Mouse (Mus musculus): Measurements from ENCODE around the gene Prkaa1. TPM values are rescaled to one million over a fixed set of nuclear protein-coding genes. Genes with fewer than 3 reads are reported as not detected.

Prkaa1 gene
- polyA plus RNA-seq, 1 experiment from 2014 or later = 23.7 TPM

GRCm38 (mm10) chr15:5184668-5185330 is 41.1 kb downstream of the Prkaa1 start:
- WGBS = 43% methylated on average over 11 of the region's 11 CpGs
- H3K9me3 ChIP-seq (replicated peaks) = no peaks in the 10 kb centered on the region
- H3K4me2 ChIP-seq = peak overlapping the region; percentile 86
- peak overlapping the region; percentile 87 for H3K4me3 ChIP-seq
- no peaks in the 10 kb centered on the region for H3K27me3 ChIP-seq (replicated peaks)
- peak overlapping the region; percentile 83 for H3K9ac ChIP-seq
- H3K4me1 ChIP-seq (replicated peaks) = peaks cover 24% of the 10 kb centered on the region
- peak; percentile 20; the same call in 1 of the 2 replicates for ATAC-seq (ENCODE audit: insufficient number of reproducible peaks, low FRiP score)
- peak overlapping the region; percentile 63 for H3K27ac ChIP-seq (ENCODE audit: poor library complexity, severe bottlenecking)
- H3K36me3 ChIP-seq = peaks cover 17% of the 10 kb centered on the region

GRCm38 (mm10) chr15:5185366-5186292 is 42.0 kb downstream of the Prkaa1 start, which contains the start of gene Ttc33:
TSS of gene Ttc33 (plus strand) at chr15:5185525.
- no peaks in the 10 kb centered on the region for H3K27me3 ChIP-seq (replicated peaks)
- WGBS = under 1% methylated on average over 55 of the region's 55 CpGs
- peak; percentile 85 for ATAC-seq (ENCODE audit: insufficient number of reproducible peaks, low FRiP score)
- peaks cover 24% of the 10 kb centered on the region for H3K4me1 ChIP-seq (replicated peaks)
- H3K9me3 ChIP-seq (replicated peaks) = no peaks in the 10 kb centered on the region
- peaks cover 20% of the 10 kb centered on the region for H3K36me3 ChIP-seq
- peak within 1 kb of the TSS; percentile 87 for H3K4me3 ChIP-seq
- H3K27ac ChIP-seq (ENCODE audit: poor library complexity, severe bottlenecking) = peak within 1 kb of the TSS; percentile 63
- peak within 1 kb of the TSS; percentile 86 for H3K4me2 ChIP-seq
- peak within 1 kb of the TSS; percentile 83 for H3K9ac ChIP-seq

GRCm38 (mm10) chr15:5186293-5186675 is 42.6 kb downstream of the Prkaa1 start:
- Histone ChIP-seq H3K4me3 (peak overlapping the region; percentile 87), H3K27me3 (replicated peaks) (no peaks in the 10 kb centered on the region), H3K36me3 (peaks cover 24% of the 10 kb centered on the region), H3K9me3 (replicated peaks) (no peaks in the 10 kb centered on the region), H3K9ac (peak overlapping the region; percentile 83), H3K27ac (ENCODE audit: poor library complexity, severe bottlenecking) (no peak overlapping the region), H3K4me1 (replicated peaks) (peaks cover 24% of the 10 kb centered on the region), H3K4me2 (peak overlapping the region; percentile 86)
- 38% methylated on average over 10 of the region's 10 CpGs for WGBS
- ATAC-seq (ENCODE audit: insufficient number of reproducible peaks, low FRiP score) = no peak

GRCm38 (mm10) chr15:5187116-5187515 is 43.5 kb downstream of the Prkaa1 start:
- H3K27me3 ChIP-seq (replicated peaks) = no peaks in the 10 kb centered on the region
- H3K4me3 ChIP-seq = no peak overlapping the region
- no peak for ATAC-seq (ENCODE audit: insufficient number of reproducible peaks, low FRiP score)
- H3K4me1 ChIP-seq (replicated peaks) = peaks cover 24% of the 10 kb centered on the region
- no peak overlapping the region for H3K27ac ChIP-seq (ENCODE audit: poor library complexity, severe bottlenecking)
- WGBS = 46% methylated on average over 4 of the region's 4 CpGs
- H3K9me3 ChIP-seq (replicated peaks) = no peaks in the 10 kb centered on the region
- no peak overlapping the region for H3K4me2 ChIP-seq
- no peak overlapping the region for H3K9ac ChIP-seq
- H3K36me3 ChIP-seq = peaks cover 26% of the 10 kb centered on the region

- H3K27ac ChIP-seq (ENCODE audit: poor library complexity, severe bottlenecking) = no peak overlapping the region
- peaks cover 29% of the 10 kb centered on the region for H3K4me1 ChIP-seq (replicated peaks)
- no peak overlapping the region for H3K4me2 ChIP-seq
- H3K9me3 ChIP-seq (replicated peaks) = no peaks in the 10 kb centered on the region
- no peak overlapping the region for H3K9ac ChIP-seq
- 85% methylated on average over 1 of the region's 1 CpGs for WGBS
- ATAC-seq (ENCODE audit: insufficient number of reproducible peaks, low FRiP score) = no peak
- no peaks in the 10 kb centered on the region for H3K27me3 ChIP-seq (replicated peaks)
- peaks cover 22% of the 10 kb centered on the region for H3K36me3 ChIP-seq
- H3K4me3 ChIP-seq = no peak overlapping the region
Observed at GRCm38 (mm10) chr15:5188029-5188428, 44.4 kb downstream of the Prkaa1 start.

- Histone ChIP-seq H3K4me1 (replicated peaks) (peaks cover 32% of the 10 kb centered on the region), H3K9me3 (replicated peaks) (no peaks in the 10 kb centered on the region), H3K27me3 (replicated peaks) (no peaks in the 10 kb centered on the region), H3K9ac (no peak overlapping the region), H3K4me2 (no peak overlapping the region), H3K36me3 (peaks cover 22% of the 10 kb centered on the region), H3K27ac (ENCODE audit: poor library complexity, severe bottlenecking) (no peak overlapping the region), H3K4me3 (no peak overlapping the region)
- no peak for ATAC-seq (ENCODE audit: insufficient number of reproducible peaks, low FRiP score)
- 68% methylated on average over 10 of the region's 10 CpGs for WGBS
Observed at GRCm38 (mm10) chr15:5189504-5190093, 45.9 kb downstream of the Prkaa1 start.

GRCm38 (mm10) chr15:5193833-5194232 is 50.2 kb downstream of the Prkaa1 start:
- Histone ChIP-seq H3K27me3 (replicated peaks) (no peaks in the 10 kb centered on the region), H3K9me3 (replicated peaks) (no peaks in the 10 kb centered on the region), H3K9ac (no peak overlapping the region), H3K36me3 (peaks cover 22% of the 10 kb centered on the region), H3K4me3 (no peak overlapping the region), H3K4me2 (no peak overlapping the region), H3K4me1 (replicated peaks) (peaks cover 43% of the 10 kb centered on the region), H3K27ac (ENCODE audit: poor library complexity, severe bottlenecking) (no peak overlapping the region)
- ATAC-seq (ENCODE audit: insufficient number of reproducible peaks, low FRiP score) = no peak
- WGBS = 77% methylated on average over 3 of the region's 3 CpGs

- Histone ChIP-seq H3K4me2 (no peak overlapping the region), H3K4me1 (replicated peaks) (peaks cover 41% of the 10 kb centered on the region), H3K9ac (no peak overlapping the region; the same call in 1 of the 2 replicates), H3K36me3 (peaks cover 21% of the 10 kb centered on the region), H3K27ac (ENCODE audit: poor library complexity, severe bottlenecking) (0 out of 2 replicates have a peak overlapping the region, but pooled peaks have one; percentile 15), H3K9me3 (replicated peaks) (no peaks in the 10 kb centered on the region), H3K4me3 (no peak overlapping the region), H3K27me3 (replicated peaks) (no peaks in the 10 kb centered on the region)
- 61% methylated on average over 6 of the region's 6 CpGs for WGBS
- no peak for ATAC-seq (ENCODE audit: insufficient number of reproducible peaks, low FRiP score)
Observed at GRCm38 (mm10) chr15:5194446-5194845, 50.8 kb downstream of the Prkaa1 start.

- Histone ChIP-seq H3K9ac (no peak overlapping the region; the same call in 1 of the 2 replicates), H3K27me3 (replicated peaks) (no peaks in the 10 kb centered on the region), H3K4me3 (no peak overlapping the region), H3K9me3 (replicated peaks) (no peaks in the 10 kb centered on the region), H3K36me3 (peaks cover 18% of the 10 kb centered on the region), H3K4me2 (no peak overlapping the region), H3K4me1 (replicated peaks) (peaks cover 38% of the 10 kb centered on the region), H3K27ac (ENCODE audit: poor library complexity, severe bottlenecking) (0 out of 2 replicates have a peak overlapping the region, but pooled peaks have one; percentile 15)
- ATAC-seq (ENCODE audit: insufficient number of reproducible peaks, low FRiP score) = no peak
- 65% methylated on average over 9 of the region's 9 CpGs for WGBS
Observed at GRCm38 (mm10) chr15:5194931-5195330, 51.3 kb downstream of the Prkaa1 start.

GRCm38 (mm10) chr15:5195987-5196514 is 52.4 kb downstream of the Prkaa1 start:
- WGBS = 27% methylated on average over 4 of the region's 4 CpGs

More at GRCm38 (mm10) chr15:5195987-5196514, 52.4 kb downstream of the Prkaa1 start:
- peaks cover 38% of the 10 kb centered on the region for H3K4me1 ChIP-seq (replicated peaks)
- no peak overlapping the region for H3K27ac ChIP-seq (ENCODE audit: poor library complexity, severe bottlenecking)
- no peaks in the 10 kb centered on the region for H3K27me3 ChIP-seq (replicated peaks)
- H3K4me3 ChIP-seq = no peak overlapping the region
- no peak overlapping the region for H3K9ac ChIP-seq
- H3K36me3 ChIP-seq = peaks cover 14% of the 10 kb centered on the region
- no peak overlapping the region for H3K4me2 ChIP-seq
- no peaks in the 10 kb centered on the region for H3K9me3 ChIP-seq (replicated peaks)
- no peak for ATAC-seq (ENCODE audit: insufficient number of reproducible peaks, low FRiP score)

Data from heart, embryonic 12.5 days (tissue).